Mouse (Mus musculus) liver, postnatal 0 days (tissue): ENCODE measurements around the gene Kctd7. TPM values are rescaled to one million over a fixed set of nuclear protein-coding genes. Genes with fewer than 3 reads are reported as not detected.

Source experiments
- ATAC-seq: fragments of 200-750 bp; cut with Nextera tagmentation; 2 replicates; pipeline ENCODE4 v1.8.0; 2017; ENCODE audit warnings: mild to moderate bottlenecking, moderate library complexity
- DNase-seq: peaks from one replicate; pipeline ENCODE4 v3.0.0-alpha.2; 2016
- H3K27ac ChIP-seq: fragments of 300-500 bp; sonication (generic); 2 replicates; pipeline ENCODE4 v1.5.1; 2014; ENCODE audit warnings: antibody characterized with exemption, moderate library complexity, mild to moderate bottlenecking, low read depth
- H3K27me3 ChIP-seq: fragments of 300-500 bp; sonication (generic); 2 replicates; pipeline ENCODE4 v1.6.1; 2014; ENCODE audit warnings: low read length, control low read depth, mixed read lengths; ENCODE audit not compliant: insufficient read depth
- H3K36me3 ChIP-seq: fragments of 300-500 bp; sonication (generic); replicated peaks from 2 replicates; pipeline ENCODE4 v1.6.1; 2014; ENCODE audit warnings: mild to moderate bottlenecking, control low read depth, low read length, moderate library complexity, mixed read lengths; ENCODE audit not compliant: insufficient read depth
- H3K4me1 ChIP-seq: fragments of 300-500 bp; sonication (generic); 2 replicates; pipeline ENCODE4 v1.6.1; 2014; ENCODE audit warnings: antibody characterized with exemption, mild to moderate bottlenecking, control low read depth; ENCODE audit not compliant: insufficient read depth
- H3K4me2 ChIP-seq: fragments of 300-500 bp; sonication (generic); 2 replicates; pipeline ENCODE4 v1.6.1; 2014; ENCODE audit warnings: low read depth, mild to moderate bottlenecking, low read length, moderate library complexity, mixed read lengths
- H3K4me3 ChIP-seq: fragments of 300-500 bp; sonication (generic); 2 replicates; pipeline ENCODE4 v1.5.1; 2014; ENCODE audit warnings: low read depth, low read length
- H3K9ac ChIP-seq: fragments of 300-500 bp; sonication (generic); replicated peaks from 2 replicates; pipeline ENCODE4 v1.6.1; 2014; ENCODE audit warnings: mild to moderate bottlenecking, moderate library complexity
- H3K9me3 ChIP-seq: fragments of 300-500 bp; sonication (generic); 2 replicates; pipeline ENCODE4 v1.6.1; 2016; ENCODE audit warnings: mild to moderate bottlenecking, control low read depth, low read length, mixed read lengths
- CTCF ChIP-seq: sonication (generic); IDR thresholded peaks from 2 replicates; pipeline ENCODE4 v1.5.1; 2016; ENCODE audit warnings: antibody characterized with exemption, low read depth
- EP300 ChIP-seq: IDR thresholded peaks from 2 replicates; pipeline ENCODE4 v1.6.1; 2016; ENCODE audit warnings: antibody characterized with exemption, low read depth, mild to moderate bottlenecking
- WGBS: fragments of 180-500 bp; shearing (Covaris S2); extraction: QIAGEN DNeasy Blood & Tissue Kit; methylation state at CpG from one replicate; pipeline ENCODE4 v1.1.7; 2014; ENCODE audit not compliant: insufficient replicate concordance; 5-methylcytosine and 5-hydroxymethylcytosine counted together
- polyA plus RNA-seq: library from polyadenylated mRNA; unstranded; fragments of >200 nt; fragmentation: Nextera tagmentation; extraction: Ambion mirVana; gene quantifications from 2 replicates; pipeline ENCODE4 v1.2.1, GENCODE M21; 2015

Gene Kctd7
- polyA plus RNA-seq, 1 experiment from 2014 or later = 3.9 TPM

DNA sequence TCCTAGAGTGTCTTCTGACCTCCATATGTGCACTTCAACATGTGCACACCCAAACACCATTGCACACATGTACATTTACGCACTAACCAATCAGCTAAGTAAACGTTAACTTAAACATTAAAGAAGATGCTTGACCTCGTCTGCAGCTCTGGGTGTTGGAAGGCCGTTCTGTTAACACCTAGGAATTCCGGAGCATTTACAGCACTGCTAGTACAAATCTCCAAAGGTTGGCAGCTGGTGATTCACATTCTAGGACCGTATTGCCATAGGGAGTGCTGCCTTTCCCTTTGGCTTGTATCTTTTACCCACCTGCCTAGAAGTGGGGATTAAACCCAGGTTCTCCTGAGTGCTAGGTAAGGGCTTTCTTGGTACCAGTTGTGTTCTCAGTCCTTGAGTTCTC, 47.2 kb downstream of the Kctd7 start:
- ATAC-seq (no peak), DNase-seq (no peak)
- WGBS = 87% methylated on average over 6 of the region's 6 CpGs
- Histone ChIP-seq H3K4me1 (peaks cover 10% of the 10 kb centered on the region), H3K9ac (no peak overlapping the region), H3K27me3 (no peaks in the 10 kb centered on the region), H3K27ac (no peak overlapping the region), H3K4me2 (no peak overlapping the region), H3K36me3 (peaks cover 62% of the 10 kb centered on the region), H3K9me3 (no peaks in the 10 kb centered on the region), H3K4me3 (no peak overlapping the region)
- TF ChIP-seq CTCF (no peak), EP300 (no peak)

DNA sequence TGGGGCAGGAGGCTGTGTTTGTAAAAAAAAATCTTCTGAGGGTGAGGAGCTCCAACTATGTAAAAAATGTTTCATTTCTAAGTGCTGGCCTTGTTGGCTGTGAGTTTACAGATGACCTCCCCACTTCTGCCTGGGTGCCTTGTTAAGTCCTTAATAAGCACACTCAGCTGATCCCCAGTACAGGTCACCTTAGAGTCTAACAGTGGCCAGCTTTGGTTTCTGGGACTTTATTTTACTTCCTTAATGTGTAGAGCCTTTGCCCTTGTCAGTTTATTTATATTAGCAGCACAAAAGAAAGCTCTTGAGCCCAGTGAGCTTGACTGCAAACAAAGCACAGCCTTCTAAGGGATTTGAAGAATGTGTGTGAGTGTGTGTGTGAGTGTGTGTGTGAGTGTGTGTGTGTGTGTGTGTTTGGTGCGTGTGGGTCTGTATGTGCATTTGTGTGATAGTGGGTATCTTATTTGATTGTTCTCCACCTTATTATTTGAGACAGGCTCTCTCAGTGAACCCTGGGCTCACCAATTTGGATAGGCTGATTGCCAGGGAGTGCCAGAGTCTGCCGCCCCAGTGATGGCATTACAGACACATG, 47.8 kb downstream of the Kctd7 start:
- peaks cover 8% of the 10 kb centered on the region for H3K4me1 ChIP-seq
- 66% methylated on average over 2 of the region's 2 CpGs for WGBS
- no peaks in the 10 kb centered on the region for H3K9me3 ChIP-seq
- no peak for TF ChIP-seq CTCF
- no peak for TF ChIP-seq EP300
- no peak overlapping the region for H3K9ac ChIP-seq
- no peaks in the 10 kb centered on the region for H3K27me3 ChIP-seq
- no peak overlapping the region for H3K27ac ChIP-seq
- no peak overlapping the region for H3K4me3 ChIP-seq
- peaks cover 64% of the 10 kb centered on the region for H3K36me3 ChIP-seq
- H3K4me2 ChIP-seq = no peak overlapping the region
- ATAC-seq (no peak), DNase-seq (no peak)

DNA sequence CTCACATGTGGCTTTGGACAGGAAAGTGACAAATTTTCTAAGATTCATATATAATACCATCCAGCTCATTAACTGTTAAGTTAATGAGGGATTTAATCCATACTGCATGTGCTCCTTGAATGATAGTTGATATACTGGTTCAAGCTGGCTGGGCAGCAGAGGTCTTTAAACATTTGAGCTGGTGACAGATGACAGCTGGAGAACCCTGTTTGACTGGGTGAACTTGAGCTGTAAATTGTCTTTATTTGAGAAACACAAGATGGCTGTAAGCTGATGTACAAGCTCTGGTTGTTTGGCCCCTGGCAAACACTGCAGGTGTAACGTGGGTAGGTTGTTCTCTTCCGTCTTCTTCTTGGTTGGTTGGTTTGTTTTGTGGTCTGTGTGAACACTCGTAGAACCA, 49.1 kb downstream of the Kctd7 start:
- H3K4me2 ChIP-seq = no peak overlapping the region
- H3K27me3 ChIP-seq = no peaks in the 10 kb centered on the region
- peaks cover 7% of the 10 kb centered on the region for H3K4me1 ChIP-seq
- 89% methylated on average over 3 of the region's 3 CpGs for WGBS
- no peak overlapping the region for H3K27ac ChIP-seq
- DNase-seq (no peak), ATAC-seq (no peak)
- H3K9me3 ChIP-seq = no peaks in the 10 kb centered on the region
- TF ChIP-seq EP300 = no peak
- TF ChIP-seq CTCF = no peak
- H3K9ac ChIP-seq = no peak overlapping the region
- peaks cover 73% of the 10 kb centered on the region for H3K36me3 ChIP-seq
- no peak overlapping the region for H3K4me3 ChIP-seq

DNA sequence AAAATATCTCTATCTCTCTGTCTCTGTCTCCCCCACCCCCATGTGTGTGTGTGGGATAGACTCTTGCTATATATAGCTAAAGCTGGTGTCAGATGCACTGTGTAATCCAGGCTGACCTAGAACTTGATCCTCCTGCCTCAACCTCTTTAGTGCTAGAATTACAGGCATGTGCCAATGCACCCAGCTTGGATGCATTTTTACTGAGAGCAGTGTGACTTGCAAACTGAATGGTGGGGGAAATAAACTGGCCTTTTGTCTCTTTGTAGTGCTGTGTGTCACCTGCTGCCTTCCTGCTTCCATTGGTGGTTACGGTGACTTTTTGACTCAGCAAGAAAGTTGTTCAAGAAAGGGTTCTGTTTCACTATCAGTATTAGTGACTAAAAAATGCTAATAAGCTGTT, 51.6 kb downstream of the Kctd7 start:
- 86% methylated on average over 1 of the region's 1 CpGs for WGBS
- H3K27me3 ChIP-seq = no peaks in the 10 kb centered on the region
- H3K27ac ChIP-seq = no peak overlapping the region
- H3K9ac ChIP-seq = no peak overlapping the region
- no peak overlapping the region for H3K4me2 ChIP-seq
- TF ChIP-seq EP300 = no peak
- TF ChIP-seq CTCF = no peak
- peaks cover 70% of the 10 kb centered on the region for H3K36me3 ChIP-seq
- no peak for DNase-seq
- no peaks in the 10 kb centered on the region for H3K9me3 ChIP-seq
- ATAC-seq = no peak
- H3K4me1 ChIP-seq = peaks cover 7% of the 10 kb centered on the region
- H3K4me3 ChIP-seq = no peak overlapping the region

DNA sequence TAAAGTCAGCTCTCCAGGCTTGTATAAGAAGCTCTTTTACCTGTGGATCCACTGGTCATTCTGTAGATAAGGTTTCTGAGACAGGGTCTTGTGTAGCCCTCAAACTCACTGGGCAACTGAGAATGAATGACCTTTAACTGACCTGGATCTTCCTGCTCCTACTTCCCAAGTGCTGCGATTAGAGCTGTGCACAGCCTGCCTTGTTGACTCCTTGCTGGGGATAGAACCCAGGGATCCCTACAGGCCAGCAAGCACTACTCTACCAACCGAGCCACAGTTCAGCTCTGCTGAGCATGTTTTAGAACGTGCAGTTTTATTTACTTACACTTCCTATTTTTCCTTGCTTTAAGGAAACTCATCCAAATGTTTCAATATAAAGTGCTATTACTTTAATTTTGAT, 52.8 kb downstream of the Kctd7 start:
- no peak overlapping the region for H3K4me3 ChIP-seq
- H3K4me2 ChIP-seq = no peak overlapping the region
- no peaks in the 10 kb centered on the region for H3K27me3 ChIP-seq
- peaks cover 7% of the 10 kb centered on the region for H3K4me1 ChIP-seq
- H3K27ac ChIP-seq = no peak overlapping the region
- TF ChIP-seq EP300 = no peak
- TF ChIP-seq CTCF = no peak
- H3K9ac ChIP-seq = no peak overlapping the region
- peaks cover 61% of the 10 kb centered on the region for H3K36me3 ChIP-seq
- DNase-seq (no peak), ATAC-seq (no peak)
- no peaks in the 10 kb centered on the region for H3K9me3 ChIP-seq
- 72% methylated on average over 3 of the region's 3 CpGs for WGBS

DNA sequence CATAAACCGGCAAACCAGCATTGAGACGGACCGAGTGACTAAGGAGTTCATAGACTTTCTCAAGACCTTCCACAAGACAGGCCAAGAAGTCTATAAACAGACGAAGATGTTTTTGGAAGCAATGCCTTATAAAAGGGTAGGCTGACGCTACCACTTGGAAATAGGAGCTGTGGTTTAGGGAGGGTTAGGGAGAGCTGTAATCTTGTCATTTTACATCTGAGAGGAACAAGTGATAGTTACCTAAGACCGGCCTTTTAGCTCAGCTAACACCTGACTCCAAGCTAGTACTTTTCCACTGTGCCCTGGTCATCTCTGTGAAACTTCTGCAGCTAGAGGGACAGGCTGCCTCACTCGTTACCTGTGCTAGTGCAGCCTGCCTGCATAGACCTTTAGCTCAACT, 53.3 kb downstream of the Kctd7 start:
- DNase-seq = no peak
- H3K4me1 ChIP-seq = peaks cover 9% of the 10 kb centered on the region
- ATAC-seq = no peak
- 94% methylated on average over 7 of the region's 7 CpGs for WGBS
- TF ChIP-seq EP300 (no peak), CTCF (no peak)
- no peak overlapping the region for H3K4me3 ChIP-seq
- no peak overlapping the region for H3K4me2 ChIP-seq
- peaks cover 57% of the 10 kb centered on the region for H3K36me3 ChIP-seq
- H3K27me3 ChIP-seq = no peaks in the 10 kb centered on the region
- H3K9ac ChIP-seq = no peak overlapping the region
- H3K9me3 ChIP-seq = no peaks in the 10 kb centered on the region
- no peak overlapping the region for H3K27ac ChIP-seq
